Mouse (Mus musculus) liver, embryonic 14.5 days (tissue): ENCODE results near the gene Vill. TPM values are rescaled to one million over a fixed set of nuclear protein-coding genes. Genes with fewer than 3 reads are reported as not detected.

Experiments
- ATAC-seq: fragments of 200-750 bp; cut with Nextera tagmentation; 2 replicates; pipeline ENCODE4 v1.8.0; 2017; ENCODE audit warnings: moderate number of reproducible peaks, mild to moderate bottlenecking, moderate library complexity; ENCODE audit not compliant: insufficient read depth
- DNase-seq, 3 experiments: peaks; one replicate each; pipeline ENCODE4 v3.0.0-alpha.2; 2012 to 2013; ENCODE audit warnings: low read depth in 3 of 3, low spot score in 3 of 3
- H3K27ac ChIP-seq: fragments of 300-500 bp; sonication (generic); 2 replicates; pipeline ENCODE4 v1.5.1; 2014; ENCODE audit warnings: moderate library complexity, mild to moderate bottlenecking, control low read depth, inconsistent platforms
- H3K27me3 ChIP-seq: fragments of 300-500 bp; sonication (generic); 2 replicates; pipeline ENCODE4 v1.6.1; 2014; ENCODE audit warnings: mild to moderate bottlenecking, low read length, moderate library complexity; ENCODE audit not compliant: control insufficient read depth, insufficient read depth
- H3K36me3 ChIP-seq: fragments of 300-500 bp; sonication (generic); replicated peaks from 2 replicates; pipeline ENCODE4 v1.6.1; 2014; ENCODE audit warnings: low read depth; ENCODE audit not compliant: control insufficient read depth, insufficient read depth
- H3K4me1 ChIP-seq, 2 experiments: fragments of 200-500 bp in 1 of 2; fragments of 300-500 bp in 1 of 2; sonication (generic) in 1 of 2; replicated peaks; 2 replicates each; pipeline ENCODE4 v1.6.1; 2012 to 2014; ENCODE audit warnings: antibody characterized with exemption in 1 of 2, inconsistent platforms in 1 of 2, low read length in 1 of 2; ENCODE audit not compliant: control insufficient read depth in 2 of 2, insufficient read depth in 2 of 2
- H3K4me2 ChIP-seq: fragments of 300-500 bp; sonication (generic); 2 replicates; pipeline ENCODE4 v1.6.1; 2014; ENCODE audit warnings: low read depth, mild to moderate bottlenecking, control low read depth, moderate library complexity
- H3K4me3 ChIP-seq, 2 experiments: fragments of 200-500 bp in 1 of 2; fragments of 300-500 bp in 1 of 2; sonication (generic) in 1 of 2; 2 replicates each; pipeline ENCODE4 v1.5.1; 2012 to 2014; ENCODE audit warnings: low read depth in 2 of 2, low read length in 2 of 2, mild to moderate bottlenecking in 2 of 2, control low read depth in 1 of 2, inconsistent platforms in 1 of 2, moderate library complexity in 1 of 2; ENCODE audit not compliant: insufficient read depth in 1 of 2
- H3K9ac ChIP-seq: fragments of 300-500 bp; sonication (generic); replicated peaks from 2 replicates; pipeline ENCODE4 v1.6.1; 2014; ENCODE audit warnings: mild to moderate bottlenecking, control low read depth, moderate library complexity
- H3K9me3 ChIP-seq: fragments of 300-500 bp; sonication (generic); 2 replicates; pipeline ENCODE4 v1.6.1; 2016; ENCODE audit warnings: low read length, mixed read lengths; ENCODE audit not compliant: control insufficient read depth
- CTCF ChIP-seq: IDR thresholded peaks from 2 replicates; pipeline ENCODE4 v1.5.1; 2016; ENCODE audit warnings: antibody characterized with exemption, low read depth, control low read depth
- EP300 ChIP-seq: IDR thresholded peaks from 2 replicates; pipeline ENCODE4 v1.6.1; 2016; ENCODE audit warnings: antibody characterized with exemption, low read depth
- WGBS: fragments of 180-500 bp; shearing (Covaris S2); extraction: QIAGEN DNeasy Blood & Tissue Kit; methylation state at CpG from one replicate; pipeline ENCODE4 v1.1.7; 2014; ENCODE audit not compliant: insufficient replicate concordance; 5-methylcytosine and 5-hydroxymethylcytosine counted together
- polyA plus RNA-seq, 2 experiments: library from polyadenylated mRNA; depleted of rRNA in 1 of 2; stranded (reverse) in 1 of 2; unstranded in 1 of 2; fragments of >200 nt; fragmentation: Nextera tagmentation in 1 of 2; extraction: Ambion mirVana in 1 of 2; gene quantifications; 2 replicates each; pipeline versions ENCODE4 v1.2.1 to v1.2.3; 2012 to 2014

Vill gene
- polyA plus RNA-seq, 2 experiments = 7.4 to 9.7 TPM

- no peak for TF ChIP-seq EP300
- no peak for TF ChIP-seq CTCF
- Histone ChIP-seq H3K27me3 (no peaks in the 10 kb centered on the region), H3K4me1 (no peaks in the 10 kb centered on the region), H3K9me3 (no peaks in the 10 kb centered on the region), H3K27ac (no peak overlapping the region), H3K4me2 (no peak overlapping the region), H3K36me3 (no peaks in the 10 kb centered on the region), H3K4me3 (no peak overlapping the region), H3K9ac (no peak overlapping the region)
- DNase-seq (no peak), ATAC-seq (no peak)
- WGBS = 67% methylated on average over 5 of the region's 5 CpGs
These were observed 27.6 kb downstream of the Vill start for GRCm38 (mm10) chr9:119080040-119080675.

DNA sequence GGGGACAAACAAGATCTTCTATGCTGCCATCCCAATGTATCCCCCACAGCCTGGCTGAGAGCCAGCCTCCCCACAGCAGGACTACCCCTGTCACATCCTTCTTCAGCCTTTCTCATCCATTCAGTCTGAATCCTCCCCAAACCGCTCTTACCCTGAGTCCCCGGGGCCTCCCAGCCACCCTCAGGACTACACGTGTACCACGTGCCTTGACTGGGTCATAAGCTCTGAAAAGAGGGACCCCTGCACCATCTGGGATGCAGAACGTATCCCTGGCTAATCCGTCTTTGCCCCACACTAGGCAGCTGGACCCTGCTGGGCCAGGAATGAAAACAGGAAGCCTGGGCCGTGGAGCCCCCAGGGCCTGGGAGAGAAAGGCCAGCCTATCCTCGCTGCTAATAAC is 29.5 kb downstream of the Vill start:
- H3K4me1 ChIP-seq = no peaks in the 10 kb centered on the region
- no peaks in the 10 kb centered on the region for H3K27me3 ChIP-seq
- no peak overlapping the region for H3K27ac ChIP-seq
- no peaks in the 10 kb centered on the region for H3K9me3 ChIP-seq
- 42% methylated on average over 8 of the region's 8 CpGs for WGBS
- H3K4me3 ChIP-seq = no peak overlapping the region
- ATAC-seq (no peak), DNase-seq (no peak)
- H3K36me3 ChIP-seq = no peaks in the 10 kb centered on the region
- no peak for TF ChIP-seq EP300
- no peak overlapping the region for H3K9ac ChIP-seq
- no peak overlapping the region for H3K4me2 ChIP-seq

DNA sequence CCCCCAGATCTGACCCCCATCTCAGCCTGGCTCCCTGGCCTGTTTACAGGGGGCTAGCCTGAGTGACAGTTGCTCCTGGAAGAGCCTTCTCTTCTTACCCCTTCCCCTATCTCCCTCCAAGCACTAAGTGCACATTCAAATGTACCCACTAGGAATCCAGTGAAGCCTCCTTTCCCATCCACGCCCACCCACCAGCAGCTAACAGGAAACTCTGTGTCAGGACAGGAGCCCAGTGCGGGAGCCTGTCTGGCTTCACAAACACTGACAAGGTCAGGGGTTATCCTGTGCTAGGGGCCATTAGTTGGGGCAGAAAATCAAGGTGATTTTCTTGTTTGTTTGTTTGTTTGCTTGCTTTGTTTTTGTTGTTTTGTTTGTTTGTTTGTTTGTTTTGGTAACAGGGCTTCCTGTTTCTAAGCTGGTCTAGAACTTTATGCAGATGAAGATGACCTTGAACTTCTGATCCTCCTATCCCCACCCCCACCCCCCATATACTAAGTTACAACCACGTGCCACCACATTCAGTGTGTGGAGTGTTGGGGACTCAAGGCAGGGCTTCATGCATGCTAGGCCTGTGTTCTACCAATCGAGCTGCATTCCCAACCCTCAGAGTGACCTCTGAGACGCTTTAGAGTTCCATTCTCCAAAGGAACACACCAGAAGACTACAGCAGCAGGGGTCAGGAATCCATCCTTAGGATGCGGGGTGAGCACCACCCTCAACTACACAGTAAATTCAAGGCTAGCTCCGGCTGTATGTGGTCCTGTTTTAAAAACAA is 30.3 kb downstream of the Vill start:
- Histone ChIP-seq H3K27me3 (no peaks in the 10 kb centered on the region), H3K4me3 (no peak overlapping the region), H3K36me3 (no peaks in the 10 kb centered on the region), H3K27ac (no peak overlapping the region), H3K9ac (no peak overlapping the region), H3K4me1 (peaks cover 0 to 6% of the 10 kb centered on the region in 2 experiments; a peak in 1 of 4 replicates), H3K4me2 (no peak overlapping the region), H3K9me3 (no peaks in the 10 kb centered on the region)
- DNase-seq (no peak), ATAC-seq (no peak)
- 51% methylated on average over 7 of the region's 7 CpGs for WGBS
- no peak for TF ChIP-seq CTCF
- no peak for TF ChIP-seq EP300

DNA sequence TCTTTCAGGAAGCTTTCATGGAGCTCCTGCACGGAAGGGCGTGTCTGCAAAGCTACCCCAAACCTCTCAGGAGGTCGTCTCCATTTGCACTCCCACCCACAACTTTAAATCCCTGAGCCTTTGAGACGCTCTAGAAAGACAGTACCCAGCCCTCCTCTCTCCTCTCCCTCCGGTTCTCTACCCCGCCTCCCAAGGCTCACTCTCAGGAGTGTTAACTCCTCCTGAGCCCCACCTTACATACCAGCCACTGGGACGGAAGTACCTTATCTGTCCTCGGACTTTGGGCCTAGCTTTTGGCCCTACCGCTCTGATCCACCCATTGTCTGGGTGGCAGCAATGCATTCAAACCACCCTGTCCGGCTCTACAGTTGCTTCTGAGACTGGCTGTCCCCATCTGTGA is 31.4 kb downstream of the Vill start:
- no peak overlapping the region for H3K9ac ChIP-seq

DNA sequence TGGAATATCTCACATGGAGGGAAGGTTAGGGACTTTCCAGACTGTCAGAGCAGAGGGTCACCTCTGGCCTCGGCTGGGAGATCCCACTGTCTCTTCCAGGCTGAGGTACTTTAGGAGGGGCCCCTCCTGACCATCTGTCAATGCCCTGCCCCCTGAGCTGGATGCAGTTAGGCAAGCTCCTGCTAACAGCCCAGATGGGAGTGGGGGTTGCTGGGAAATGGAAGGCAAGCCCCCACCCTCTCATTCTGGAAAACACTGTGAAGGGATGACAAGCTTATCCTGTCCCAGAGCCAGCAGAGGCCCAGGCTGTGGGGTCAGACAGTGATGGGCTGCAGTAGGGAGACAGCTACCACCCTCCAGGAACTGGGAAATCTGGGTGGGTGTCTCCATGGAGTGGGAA is 33.9 kb downstream of the Vill start:
- WGBS = 33% methylated on average over 1 of the region's 1 CpGs
- no peaks in the 10 kb centered on the region for H3K9me3 ChIP-seq

More for the DNA sequence above, 31.4 kb downstream of the Vill start:
- no peaks in the 10 kb centered on the region for H3K36me3 ChIP-seq
- WGBS = 51% methylated on average over 10 of the region's 10 CpGs
- no peak for TF ChIP-seq CTCF
- TF ChIP-seq EP300 = no peak
- H3K27ac ChIP-seq = no peak overlapping the region
- no peak for ATAC-seq
- H3K27me3 ChIP-seq = no peaks in the 10 kb centered on the region
- no peaks in the 10 kb centered on the region for H3K9me3 ChIP-seq
- H3K4me3 ChIP-seq = no peak overlapping the region
- H3K4me1 ChIP-seq = peaks cover 0 to 8% of the 10 kb centered on the region in 2 experiments; a peak in 1 of 4 replicates
- H3K4me2 ChIP-seq = no peak overlapping the region
- DNase-seq = no peak

More for the DNA sequence above, 33.9 kb downstream of the Vill start:
- ATAC-seq = no peak
- Histone ChIP-seq H3K27me3 (no peaks in the 10 kb centered on the region; the same call in 1 of the 2 replicates), H3K4me1 (peaks cover 0 to 8% of the 10 kb centered on the region in 2 experiments; a peak in 1 of 4 replicates), H3K4me2 (no peak overlapping the region), H3K27ac (no peak overlapping the region), H3K36me3 (no peaks in the 10 kb centered on the region), H3K9ac (no peak overlapping the region), H3K4me3 (no peak overlapping the region)
- no peak for DNase-seq
- TF ChIP-seq EP300 (no peak), CTCF (no peak)
